Mouse (Mus musculus) small intestine, adult 2 months (tissue): Measurements from ENCODE around the gene Mxd4. TPM values are rescaled to one million over a fixed set of nuclear protein-coding genes. Genes with fewer than 3 reads are reported as not detected.

Experiments used
- H3K27ac ChIP-seq: fragments of 200-500 bp; 2 replicates; pipeline ENCODE4 v1.5.1; 2012; ENCODE audit warnings: low read depth, low read length, control low read depth, inconsistent platforms; ENCODE audit not compliant: insufficient read depth
- H3K27me3 ChIP-seq: fragments of 200-500 bp; 2 replicates; pipeline ENCODE4 v1.6.1; 2012; ENCODE audit warnings: mild to moderate bottlenecking, moderate library complexity, low read length, inconsistent platforms; ENCODE audit not compliant: control insufficient read depth, insufficient read depth
- H3K36me3 ChIP-seq: fragments of 200-500 bp; 2 replicates; pipeline ENCODE4 v1.6.1; 2012; ENCODE audit warnings: mild to moderate bottlenecking, low read length, control low read depth, inconsistent platforms; ENCODE audit not compliant: control insufficient read depth, insufficient read depth
- H3K4me1 ChIP-seq: fragments of 200-500 bp; 2 replicates; pipeline ENCODE4 v1.6.1; 2012; ENCODE audit warnings: low read length, inconsistent platforms, mixed read lengths; ENCODE audit not compliant: control insufficient read depth, insufficient read depth, insufficient read length
- H3K4me3 ChIP-seq: fragments of 200-500 bp; 2 replicates; pipeline ENCODE4 v1.5.1; 2012; ENCODE audit warnings: low read depth, mild to moderate bottlenecking, control low read depth, inconsistent platforms, low read length, moderate library complexity
- CTCF ChIP-seq: fragments of 200-500 bp; IDR thresholded peaks from 2 replicates; pipeline ENCODE4 v1.5.1; 2012; ENCODE audit warnings: low read depth, mild to moderate bottlenecking, control low read depth, inconsistent platforms, low read length, moderate library complexity, mixed read lengths; ENCODE audit not compliant: insufficient replicate concordance, insufficient read length; ENCODE audit errors: extremely low read depth
- POLR2A ChIP-seq: fragments of 200-500 bp; IDR thresholded peaks from 2 replicates; pipeline ENCODE4 v1.6.1; 2012; ENCODE audit warnings: low read depth, mild to moderate bottlenecking, control low read depth, inconsistent platforms, low read length, moderate library complexity
- WGBS: fragments of 180-500 bp; shearing (Covaris S2); methylation state at CpG from one replicate; pipeline ENCODE4 v1.1.7; 2018; 5-methylcytosine and 5-hydroxymethylcytosine counted together
- polyA plus RNA-seq: library from polyadenylated mRNA; depleted of rRNA; stranded (reverse); fragments of >200 nt; gene quantifications from 2 replicates; pipeline ENCODE4 v1.2.3, GENCODE M21; 2012

Mxd4 gene
- polyA plus RNA-seq, 1 experiment: 154 TPM

GRCm38 (mm10) chr5:34230599-34231485, 43.3 kb upstream of the Mxd4 start:
- peaks cover 11% of the 10 kb centered on the region; the same call in 1 of the 2 replicates for H3K4me1 ChIP-seq
- TF ChIP-seq CTCF (no peak), POLR2A (no peak)
- H3K27ac ChIP-seq: peak overlapping the region; percentile 78
- H3K36me3 ChIP-seq: no peaks in the 10 kb centered on the region
- H3K4me3 ChIP-seq: no peak overlapping the region
- H3K27me3 ChIP-seq: no peaks in the 10 kb centered on the region
- WGBS: 63% methylated on average over 9 of the region's 9 CpGs

GRCm38 (mm10) chr5:34229503-34229902, 42.0 kb upstream of the Mxd4 start:
- TF ChIP-seq POLR2A (no peak), CTCF (no peak)
- H3K4me3 ChIP-seq: no peak overlapping the region
- 82% methylated on average over 5 of the region's 5 CpGs for WGBS
- H3K4me1 ChIP-seq: peaks cover 11% of the 10 kb centered on the region; the same call in 1 of the 2 replicates
- H3K27ac ChIP-seq: no peak overlapping the region
- no peaks in the 10 kb centered on the region for H3K27me3 ChIP-seq
- H3K36me3 ChIP-seq: no peaks in the 10 kb centered on the region

- TF ChIP-seq POLR2A (no peak), CTCF (no peak)
- no peaks in the 10 kb centered on the region for H3K27me3 ChIP-seq
Measured at GRCm38 (mm10) chr5:34225516-34225915, 38.0 kb upstream of the Mxd4 start.

GRCm38 (mm10) chr5:34224515-34224914, 37.0 kb upstream of the Mxd4 start:
- H3K4me1 ChIP-seq: no peaks in the 10 kb centered on the region
- no peak overlapping the region for H3K4me3 ChIP-seq
- no peaks in the 10 kb centered on the region for H3K36me3 ChIP-seq
- no peak overlapping the region for H3K27ac ChIP-seq
- 82% methylated on average over 5 of the region's 5 CpGs for WGBS
- H3K27me3 ChIP-seq: no peaks in the 10 kb centered on the region
- TF ChIP-seq POLR2A: no peak
- TF ChIP-seq CTCF: no peak

More at GRCm38 (mm10) chr5:34225516-34225915, 38.0 kb upstream of the Mxd4 start:
- H3K27ac ChIP-seq: no peak overlapping the region
- H3K4me3 ChIP-seq: no peak overlapping the region
- no peaks in the 10 kb centered on the region for H3K36me3 ChIP-seq
- H3K4me1 ChIP-seq: 0 out of 2 replicates have a peak, but pooled peaks cover 2% of the 10 kb centered on the region
- WGBS: 92% methylated on average over 2 of the region's 2 CpGs

GRCm38 (mm10) chr5:34220001-34220400, 32.5 kb upstream of the Mxd4 start:
- Histone ChIP-seq H3K27ac (no peak overlapping the region), H3K36me3 (no peaks in the 10 kb centered on the region), H3K4me1 (no peaks in the 10 kb centered on the region), H3K4me3 (no peak overlapping the region), H3K27me3 (no peaks in the 10 kb centered on the region)
- WGBS: 57% methylated on average over 4 of the region's 4 CpGs
- TF ChIP-seq CTCF: no peak

- TF ChIP-seq POLR2A (no peak), CTCF (no peak)
- Histone ChIP-seq H3K36me3 (no peaks in the 10 kb centered on the region), H3K27ac (no peak overlapping the region), H3K27me3 (no peaks in the 10 kb centered on the region), H3K4me3 (no peak overlapping the region), H3K4me1 (no peaks in the 10 kb centered on the region)
- WGBS: 43% methylated on average over 5 of the region's 5 CpGs
Measured at GRCm38 (mm10) chr5:34218672-34219071, 31.2 kb upstream of the Mxd4 start.

- no peak overlapping the region for H3K27ac ChIP-seq
- no peaks in the 10 kb centered on the region for H3K4me1 ChIP-seq
- no peaks in the 10 kb centered on the region for H3K36me3 ChIP-seq
- H3K4me3 ChIP-seq: no peak overlapping the region
- WGBS: 54% methylated on average over 9 of the region's 9 CpGs
- TF ChIP-seq POLR2A (no peak), CTCF (no peak)
- H3K27me3 ChIP-seq: no peaks in the 10 kb centered on the region
Measured at GRCm38 (mm10) chr5:34217756-34218155, 30.2 kb upstream of the Mxd4 start.
